Mouse (Mus musculus) CH12.LX (cell line): ENCODE measurements around the gene Mrtfa. TPM values are rescaled to one million over a fixed set of nuclear protein-coding genes. Genes with fewer than 3 reads are reported as not detected.

Source experiments
- DNase-seq: peaks from one replicate; pipeline ENCODE4 v3.0.0-alpha.2; 2013; ENCODE audit errors: extremely low read depth
- H3K27ac ChIP-seq: 2 replicates; pipeline ENCODE4 v1.5.1; 2012; ENCODE audit warnings: low read depth, mild to moderate bottlenecking, control low read depth, moderate library complexity; ENCODE audit not compliant: insufficient read depth
- H3K27me3 ChIP-seq: replicated peaks from 2 replicates; pipeline ENCODE3; 2012; ENCODE audit warnings: inconsistent platforms
- H3K36me3 ChIP-seq, 2 experiments: replicated peaks in 1 of 2; 2 replicates each; pipeline versions ENCODE3 to v1.6.1; 2012; ENCODE audit warnings: inconsistent platforms in 1 of 2, low read length in 1 of 2, mild to moderate bottlenecking in 1 of 2, mixed read lengths in 1 of 2, moderate library complexity in 1 of 2; ENCODE audit not compliant: control insufficient read depth in 1 of 2, insufficient read depth in 1 of 2
- H3K4me1 ChIP-seq, 2 experiments: 2 replicates each; pipeline ENCODE4 v1.6.1; 2012; ENCODE audit warnings: inconsistent platforms in 1 of 2, moderate library complexity in 1 of 2; ENCODE audit not compliant: insufficient read depth in 2 of 2, control insufficient read depth in 1 of 2
- H3K4me2 ChIP-seq: 2 replicates; pipeline ENCODE4 v1.6.1; 2012; ENCODE audit warnings: low read depth, mild to moderate bottlenecking, control low read depth; ENCODE audit not compliant: poor library complexity, insufficient read depth, severe bottlenecking
- H3K4me3 ChIP-seq, 3 experiments: fragments of 150-350 bp in 1 of 3; sonication (generic) in 1 of 3; replicated peaks in 1 of 3; 2 replicates each; pipeline versions ENCODE3 to v1.5.1; 2011 to 2012; ENCODE audit warnings: low read depth in 2 of 3, low read length in 2 of 3, mild to moderate bottlenecking in 2 of 3, moderate library complexity in 2 of 3, control low read depth in 1 of 3, improper control_type of control experiment in 1 of 3, inconsistent platforms in 1 of 3, mixed read lengths in 1 of 3; ENCODE audit not compliant: poor library complexity in 1 of 3
- H3K79me2 ChIP-seq: replicated peaks from 2 replicates; pipeline ENCODE4 v1.6.1; 2012; ENCODE audit warnings: mild to moderate bottlenecking, moderate library complexity; ENCODE audit not compliant: control insufficient read depth, poor library complexity, insufficient read depth, severe bottlenecking; ENCODE audit errors: extremely low read depth
- H3K9ac ChIP-seq: 2 replicates; pipeline ENCODE4 v1.6.1; 2012; ENCODE audit warnings: low read depth, mild to moderate bottlenecking, control low read depth, moderate library complexity; ENCODE audit not compliant: insufficient read depth
- H3K9me3 ChIP-seq: replicated peaks from 2 replicates; pipeline ENCODE3; 2012; ENCODE audit warnings: low read length, inconsistent platforms, mixed read lengths
- BHLHE40 ChIP-seq: IDR thresholded peaks from 2 replicates; pipeline ENCODE4 v1.6.1; 2011; ENCODE audit warnings: mild to moderate bottlenecking, low read depth, low read length, improper control_type of control experiment
- CHD2 ChIP-seq: IDR thresholded peaks from 2 replicates; pipeline ENCODE4 v1.6.1; 2011; ENCODE audit warnings: low read length, improper control_type of control experiment
- CTCF ChIP-seq, 2 experiments: IDR thresholded peaks in 1 of 2; conservative IDR thresholded peaks in 1 of 2; 2 replicates each; pipeline ENCODE4 v1.5.1; 2011 to 2012; ENCODE audit warnings: low read depth in 2 of 2, low read length in 2 of 2, improper control_type of control experiment in 1 of 2, inconsistent platforms in 1 of 2, mild to moderate bottlenecking in 1 of 2, moderate library complexity in 1 of 2
- ELF1 ChIP-seq: IDR thresholded peaks from 2 replicates; pipeline ENCODE4 v1.6.1; 2014; ENCODE audit warnings: low read depth, mild to moderate bottlenecking, inconsistent platforms, low read length, improper control_type of control experiment
- EP300 ChIP-seq: IDR thresholded peaks from 2 replicates; pipeline ENCODE4 v1.6.1; 2011; ENCODE audit warnings: low read length, improper control_type of control experiment
- ETS1 ChIP-seq: conservative IDR thresholded peaks from 2 replicates; pipeline ENCODE4 v1.6.1; 2012; ENCODE audit warnings: low read depth, mild to moderate bottlenecking, inconsistent platforms, low read length, improper control_type of control experiment, moderate library complexity
- HCFC1 ChIP-seq: IDR thresholded peaks from 2 replicates; pipeline ENCODE4 v1.6.1; 2012; ENCODE audit warnings: low read depth, mild to moderate bottlenecking, inconsistent platforms, low read length, improper control_type of control experiment
- JUN ChIP-seq: IDR thresholded peaks from 2 replicates; pipeline ENCODE4 v1.6.1; 2011; ENCODE audit warnings: low read depth, mild to moderate bottlenecking, low read length, improper control_type of control experiment, moderate library complexity; ENCODE audit not compliant: insufficient read depth
- JUND ChIP-seq: conservative IDR thresholded peaks from 2 replicates; pipeline ENCODE4 v1.6.1; 2011; ENCODE audit warnings: low read depth, low read length, improper control_type of control experiment
- KAT2A ChIP-seq: IDR thresholded peaks from 2 replicates; pipeline ENCODE4 v1.6.1; 2012; ENCODE audit warnings: low read length, improper control_type of control experiment, inconsistent platforms; ENCODE audit not compliant: insufficient replicate concordance
- MAFK ChIP-seq: IDR thresholded peaks from 2 replicates; pipeline ENCODE4 v1.6.1; 2011; ENCODE audit warnings: low read length, improper control_type of control experiment; ENCODE audit not compliant: insufficient replicate concordance
- MYC ChIP-seq: IDR thresholded peaks from 2 replicates; pipeline ENCODE4 v1.6.1; 2011; ENCODE audit warnings: low read depth, mild to moderate bottlenecking, improper control_type of control experiment, low read length
- NRF1 ChIP-seq: IDR thresholded peaks from 2 replicates; pipeline ENCODE4 v1.6.1; 2014; ENCODE audit warnings: low read depth, mild to moderate bottlenecking, inconsistent platforms, low read length, improper control_type of control experiment, moderate library complexity
- PAX5 ChIP-seq: IDR thresholded peaks from 2 replicates; pipeline ENCODE4 v1.6.1; 2012; ENCODE audit warnings: low read length, inconsistent platforms, mixed read lengths
- POLR2AphosphoS2 ChIP-seq: IDR thresholded peaks from 2 replicates; pipeline ENCODE4 v1.6.1; 2011; ENCODE audit warnings: low read depth, low read length, improper control_type of control experiment
- RAD21 ChIP-seq: IDR thresholded peaks from 2 replicates; pipeline ENCODE4 v1.6.1; 2011; ENCODE audit warnings: low read depth, mild to moderate bottlenecking, low read length, improper control_type of control experiment, moderate library complexity
- SIN3A ChIP-seq: IDR thresholded peaks from 2 replicates; pipeline ENCODE4 v1.6.1; 2012; ENCODE audit warnings: low read length, improper control_type of control experiment, inconsistent platforms
- SMC3 ChIP-seq: IDR thresholded peaks from 2 replicates; pipeline ENCODE4 v1.6.1; 2011; ENCODE audit warnings: low read depth, low read length, improper control_type of control experiment
- TCF12 ChIP-seq: IDR thresholded peaks from 2 replicates; pipeline ENCODE4 v1.6.1; 2014; ENCODE audit warnings: low read depth, mild to moderate bottlenecking, inconsistent platforms, low read length, improper control_type of control experiment
- USF2 ChIP-seq: conservative IDR thresholded peaks from 2 replicates; pipeline ENCODE4 v1.6.1; 2011; ENCODE audit warnings: low read depth, low read length, improper control_type of control experiment
- ZKSCAN1 ChIP-seq: IDR thresholded peaks from 2 replicates; pipeline ENCODE4 v1.6.1; 2012; ENCODE audit warnings: low read depth, inconsistent platforms, low read length, improper control_type of control experiment, borderline replicate concordance
- ZMIZ1 ChIP-seq: IDR thresholded peaks from 2 replicates; pipeline ENCODE4 v1.6.1; 2012; ENCODE audit warnings: low read depth, mild to moderate bottlenecking, inconsistent platforms, low read length, improper control_type of control experiment
- dilution Hi-C: fragments of 300-500 bp; cut with MboI; formaldehyde crosslinking; loops from 2 replicates; pipeline ENCODE4 v1.14.3; 2020; ENCODE audit warnings: low sequenced_read_pairs; ENCODE audit not compliant: extremely low pct_unique_long_range_greater_than_20kb, extremely low pct_ligation_motif_present
- in situ Hi-C: fragments of 300-500 bp; cut with MboI; formaldehyde crosslinking; loops from 3 replicates; pipeline ENCODE4 v1.14.3; 2019; ENCODE audit warnings: low sequenced_read_pairs, low pct_ligation_motif_present, low pct_unique_long_range_greater_than_20kb, mixed read lengths
- polyA plus RNA-seq: library from polyadenylated mRNA; unstranded; fragments of >175 nt; gene quantifications from 2 replicates; pipeline ENCODE4 v1.2.1, GENCODE M21; 2012; ENCODE audit warnings: low read depth; ENCODE audit not compliant: insufficient read length
- total RNA-seq, 2 experiments: library from RNA; depleted of rRNA; stranded (reverse); fragments of 300-350 nt in 1 of 2; fragments of >200 nt in 1 of 2; gene quantifications; 2 replicates each; pipeline ENCODE4 v1.2.3; 2012 to 2014

Mrtfa gene
- total and polyA plus RNA-seq, 3 experiments: 4.6 to 23.2 (median 8.2) TPM

DNA sequence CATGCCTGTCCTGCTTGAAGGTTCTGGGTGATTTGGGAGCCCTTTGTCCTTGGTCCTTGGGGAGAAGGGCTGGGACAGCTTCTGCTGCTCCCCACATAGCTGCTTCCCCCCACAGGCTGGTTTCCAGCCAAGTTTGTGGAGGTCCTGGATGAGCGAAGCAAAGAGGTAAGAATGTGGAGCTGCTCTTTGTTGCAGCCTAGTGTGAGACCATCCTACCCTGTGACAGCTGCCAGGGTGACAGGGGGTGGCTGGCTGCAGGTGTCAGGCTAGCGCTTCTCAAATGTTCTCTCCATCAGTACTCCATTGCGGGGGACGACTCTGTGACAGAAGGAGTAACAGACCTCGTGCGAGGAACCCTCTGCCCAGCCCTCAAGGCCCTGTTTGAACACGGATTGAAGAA, 180.4 kb downstream of the Mrtfa start:
- Histone ChIP-seq H3K27me3 (no peaks in the 10 kb centered on the region), H3K9me3 (no peaks in the 10 kb centered on the region), H3K9ac (no peak overlapping the region), H3K27ac (no peak overlapping the region), H3K36me3 (peaks cover 73 to 98% of the 10 kb centered on the region in 2 experiments), H3K4me1 (no peaks in the 10 kb centered on the region), H3K4me2 (no peak overlapping the region), H3K79me2 (no peaks in the 10 kb centered on the region), H3K4me3 (no peak overlapping the region)
- in situ Hi-C loops (no loop called here), dilution Hi-C loops (no loop called here)
- TF ChIP-seq PAX5 (no peak), CHD2 (no peak), RAD21 (no peak), JUND (no peak), TCF12 (no peak), KAT2A (no peak), NRF1 (no peak), MYC (no peak), ZMIZ1 (no peak), EP300 (no peak), ETS1 (no peak), JUN (no peak), USF2 (no peak), ZKSCAN1 (no peak), MAFK (no peak), CTCF (conservative IDR thresholded peaks at IDR 0.05 in 1 of 2, IDR thresholded peaks at IDR 0.05 in 1 of 2; ENCODE audit: low read depth in 2 of 2, low read length in 2 of 2) (no peak), BHLHE40 (no peak), POLR2AphosphoS2 (no peak)
- DNase-seq: no peak

DNA sequence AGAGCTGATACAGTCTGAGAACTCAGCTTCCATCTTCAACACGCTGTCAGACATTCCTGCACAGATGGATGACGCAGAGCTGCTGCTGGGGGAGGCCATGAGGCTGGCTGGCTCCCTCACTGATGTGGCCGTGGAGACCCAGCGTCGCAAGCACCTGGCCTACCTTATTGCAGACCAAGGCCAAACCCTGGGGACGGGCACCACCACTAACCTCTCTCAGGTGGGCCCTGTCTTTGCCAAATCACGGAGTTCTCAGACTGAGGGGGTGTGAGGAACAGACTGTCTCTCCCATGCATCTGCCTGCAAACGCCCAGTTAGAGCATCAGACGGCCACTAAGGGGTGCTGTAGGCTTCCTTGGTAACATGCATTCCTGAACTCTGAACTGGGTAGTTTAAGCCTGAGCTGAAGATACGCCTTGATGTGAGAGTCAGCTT, 181.9 kb downstream of the Mrtfa start:
- H3K9me3 ChIP-seq: no peaks in the 10 kb centered on the region
- in situ Hi-C loops (no loop called here), dilution Hi-C loops (no loop called here)
- no peaks in the 10 kb centered on the region for H3K79me2 ChIP-seq
- no peak overlapping the region for H3K27ac ChIP-seq
- no peak overlapping the region for H3K4me3 ChIP-seq
- no peak overlapping the region for H3K4me2 ChIP-seq
- TF ChIP-seq CTCF (conservative IDR thresholded peaks at IDR 0.05 in 1 of 2, IDR thresholded peaks at IDR 0.05 in 1 of 2; ENCODE audit: low read depth in 2 of 2, low read length in 2 of 2) (peak; percentile 12 to 72; a peak in 2 of 4 replicates), USF2 (no peak), ETS1 (no peak), CHD2 (no peak), HCFC1 (no peak), ELF1 (no peak), SIN3A (no peak), RAD21 (peak; percentile 67), SMC3 (peak; percentile 63)
- no peaks in the 10 kb centered on the region for H3K4me1 ChIP-seq
- peaks cover 63 to 91% of the 10 kb centered on the region in 2 experiments for H3K36me3 ChIP-seq
- no peaks in the 10 kb centered on the region for H3K27me3 ChIP-seq
- DNase-seq: peak; percentile 47
- no peak overlapping the region for H3K9ac ChIP-seq
